Mouse (Mus musculus) liver, embryonic 16.5 days (tissue): ENCODE results near the gene Cyp2j5. TPM values are rescaled to one million over a fixed set of nuclear protein-coding genes. Genes with fewer than 3 reads are reported as not detected.

Experiments used
- polyA plus RNA-seq: library from polyadenylated mRNA; unstranded; fragments of >200 nt; fragmentation: Nextera tagmentation; extraction: Ambion mirVana; gene quantifications from 2 replicates; pipeline ENCODE4 v1.2.1, GENCODE M21; 2015

The Cyp2j5 gene
- polyA plus RNA-seq, 1 experiment from 2014 or later = 0.52 TPM

Other genes with a start within 250 kb of the Cyp2j5 start
- not detected in 2 replicates for gene Cyp2j8, start 156.8 kb downstream of the Cyp2j5 start, polyA plus RNA-seq
- gene Cyp2j6, start 110.5 kb downstream of the Cyp2j5 start, polyA plus RNA-seq = 1.6 and 1.8 TPM in 2 replicates
- gene Cyp2j9, start 72.6 kb downstream of the Cyp2j5 start, polyA plus RNA-seq = 0.07 and 0.13 TPM in 2 replicates
- not detected in 2 replicates for gene Gm12695, start 121.0 kb upstream of the Cyp2j5 start, polyA plus RNA-seq